Mouse (Mus musculus) bone marrow macrophage, adult 2 months (primary cell): ENCODE data around the gene Syngr4. TPM values are rescaled to one million over a fixed set of nuclear protein-coding genes. Genes with fewer than 3 reads are reported as not detected.
"Not testable (repeated sequence)": the region's sequence is repeated elsewhere in the genome, so short reads cannot be mapped to it uniquely, and the experiment has no call there.

Experiments used
- H3K27ac ChIP-seq: 2 replicates; pipeline ENCODE4 v1.5.1; 2012; ENCODE audit warnings: low read depth, low read length; ENCODE audit not compliant: insufficient read depth
- H3K4me1 ChIP-seq: 2 replicates; pipeline ENCODE4 v1.6.1; 2012; ENCODE audit warnings: low read length; ENCODE audit not compliant: control insufficient read depth, insufficient read depth
- H3K4me3 ChIP-seq: 2 replicates; pipeline ENCODE4 v1.5.1; 2012; ENCODE audit warnings: mild to moderate bottlenecking, low read length, moderate library complexity; ENCODE audit not compliant: insufficient read depth
- CTCF ChIP-seq: IDR thresholded peaks from 2 replicates; pipeline ENCODE4 v1.5.1; 2012; ENCODE audit warnings: low read depth, mild to moderate bottlenecking, low read length, moderate library complexity
- POLR2A ChIP-seq: IDR thresholded peaks from 2 replicates; pipeline ENCODE4 v1.6.1; 2012; ENCODE audit warnings: mild to moderate bottlenecking, low read depth, low read length, borderline replicate concordance
- polyA plus RNA-seq: library from polyadenylated mRNA; stranded (reverse); fragments of >200 nt; gene quantifications from 2 replicates; pipeline ENCODE4 v1.2.4, GENCODE M21; 2012; ENCODE audit not compliant: missing spikeins, insufficient read depth, insufficient read length

The Syngr4 gene
- polyA plus RNA-seq, result 1.1 TPM in 1 of 2 replicates, not detected in the other

DNA sequence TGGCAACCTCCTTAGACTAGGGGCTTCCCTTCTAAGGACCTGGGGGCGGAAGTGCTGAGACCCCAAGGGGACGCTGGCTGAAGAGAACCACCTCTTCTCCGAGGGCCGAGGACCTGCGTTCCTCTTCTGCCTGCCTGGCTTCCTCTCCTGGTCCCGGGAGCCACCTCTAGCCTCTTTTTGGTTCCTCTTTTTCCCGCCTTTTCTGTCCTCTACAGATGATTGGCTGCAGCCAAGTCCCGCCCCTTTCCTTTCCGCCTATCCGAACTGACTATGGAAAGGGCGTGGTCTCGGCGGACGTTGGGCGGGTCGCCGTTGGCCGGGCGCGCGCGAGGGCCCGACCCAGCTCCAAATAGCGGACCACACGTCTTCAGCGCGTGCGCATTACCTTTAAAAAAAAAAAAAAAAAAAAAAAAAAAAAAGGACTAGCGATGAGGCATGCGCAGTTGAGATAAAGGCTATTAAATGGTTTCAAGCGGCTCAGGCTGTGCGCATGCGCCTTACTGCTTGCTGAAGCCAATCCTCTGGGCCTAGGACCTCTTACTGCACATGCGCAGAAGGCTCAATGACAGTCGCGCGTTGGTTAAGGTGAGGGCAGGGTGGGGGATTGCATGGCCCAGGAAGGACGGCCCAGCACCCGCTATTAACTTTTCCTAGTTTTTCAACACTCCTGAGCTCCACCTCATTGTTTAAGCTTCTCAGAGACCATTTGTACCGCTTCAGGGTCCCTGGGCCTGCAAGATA is at the start of gene Syngr4, which contains the start of gene Tmem143:
TSS of gene Syngr4 (minus strand) at position 198 of the 741 bp plus-strand sequence.
TSS of gene Tmem143 (plus strand) at position 425 of the 741 bp plus-strand sequence.
- peaks cover 7% of the 10 kb centered on the region; the same call in 1 of the 2 replicates for H3K4me1 ChIP-seq
- peak; percentile 82; the same call in 1 of the 2 replicates for TF ChIP-seq POLR2A
- TF ChIP-seq CTCF, result no peak
- peak within 1 kb of the TSS; percentile 78 for H3K27ac ChIP-seq
- peak within 1 kb of the TSS; percentile 63 for H3K4me3 ChIP-seq

DNA sequence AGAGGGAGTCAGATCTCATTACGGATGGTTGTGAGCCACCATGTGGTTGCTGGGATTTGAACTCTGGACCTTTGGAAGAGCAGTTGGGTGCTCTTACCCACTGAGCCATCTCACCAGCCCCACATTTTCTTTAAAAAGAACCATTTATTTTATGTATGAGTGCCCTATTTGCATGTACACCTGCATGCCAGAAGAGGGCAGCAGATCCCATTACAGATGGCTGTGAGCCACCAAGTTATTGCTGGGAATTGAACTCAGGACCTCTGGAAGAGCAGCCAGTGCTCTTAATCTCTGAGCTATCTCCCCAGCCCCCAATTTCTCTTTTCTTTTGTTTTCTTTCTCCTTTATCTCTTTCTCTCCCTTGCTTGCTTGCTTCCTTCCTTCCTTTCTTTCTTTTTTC is 46.8 kb upstream of the Syngr4 start:
- not testable (repeated sequence) for H3K4me3 ChIP-seq, H3K4me1 ChIP-seq, H3K27ac ChIP-seq

DNA sequence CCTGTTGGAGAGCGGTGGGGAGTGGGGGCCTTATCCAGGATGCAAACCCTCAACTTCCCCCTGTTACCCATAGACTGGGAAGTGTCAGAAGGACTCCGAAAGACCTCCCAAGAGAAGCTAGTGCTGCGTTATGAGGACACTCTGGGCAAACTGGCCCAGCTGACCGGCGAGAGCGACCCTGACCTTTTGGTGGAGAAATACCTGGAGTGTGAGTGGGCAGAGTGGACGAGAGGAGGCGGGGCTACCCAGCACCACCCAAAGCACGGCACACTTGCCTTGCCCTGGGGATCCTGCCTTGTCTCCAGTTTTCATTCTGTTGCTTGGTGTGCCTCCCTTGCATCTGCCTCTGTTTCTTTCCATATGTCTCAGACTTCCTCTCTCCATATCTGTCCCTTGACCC is 45.5 kb upstream of the Syngr4 start:
- Histone ChIP-seq H3K4me1 (no peaks in the 10 kb centered on the region), H3K27ac (no peak overlapping the region), H3K4me3 (no peak overlapping the region)
- TF ChIP-seq POLR2A, result no peak
- TF ChIP-seq CTCF, result no peak

DNA sequence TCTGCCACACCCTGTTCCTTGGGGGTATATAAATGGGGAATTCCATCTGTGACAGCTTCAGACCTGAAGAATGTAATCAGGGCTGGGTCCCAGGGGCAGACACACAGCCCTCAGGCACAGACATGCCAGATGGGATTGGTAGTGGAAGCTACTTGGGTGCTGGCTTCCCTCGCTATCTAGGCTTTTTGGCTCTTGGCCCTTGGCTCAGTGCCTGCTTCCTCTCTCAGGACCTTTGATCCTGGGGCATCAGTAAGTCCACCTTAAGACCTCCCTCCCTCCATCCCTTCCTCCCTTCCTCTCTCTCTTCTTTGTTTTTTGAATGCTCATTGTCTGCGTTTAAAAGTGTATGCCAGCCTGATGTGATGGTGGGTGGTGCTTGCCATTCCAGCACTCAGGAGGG is 43.3 kb upstream of the Syngr4 start:
- Histone ChIP-seq H3K27ac (no peak overlapping the region), H3K4me1 (no peaks in the 10 kb centered on the region), H3K4me3 (no peak overlapping the region)
- no peak for TF ChIP-seq CTCF
- no peak for TF ChIP-seq POLR2A

DNA sequence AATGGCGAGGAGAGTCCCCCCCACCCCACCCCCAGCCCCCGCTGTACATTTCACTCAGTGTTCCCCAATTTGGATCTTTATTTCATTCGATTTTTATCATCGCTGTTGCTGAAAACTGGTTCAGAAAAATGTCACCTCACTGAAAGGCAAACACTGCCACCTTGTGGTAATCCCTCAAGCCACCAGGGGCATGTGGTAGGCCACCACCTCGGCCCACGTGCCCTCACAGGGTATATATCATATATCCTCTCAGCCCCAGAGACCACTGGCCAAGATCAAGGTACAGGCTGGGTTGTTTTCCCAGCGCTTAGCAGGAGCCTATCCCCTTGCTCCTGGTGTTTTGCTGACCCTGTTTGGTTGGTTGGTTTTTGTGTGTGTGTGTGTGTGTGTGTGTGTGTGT is 38.6 kb upstream of the Syngr4 start:
- TF ChIP-seq POLR2A (no peak), CTCF (peak; percentile 73)
- no peak overlapping the region for H3K27ac ChIP-seq
- H3K4me1 ChIP-seq, result no peaks in the 10 kb centered on the region
- no peak overlapping the region for H3K4me3 ChIP-seq

DNA sequence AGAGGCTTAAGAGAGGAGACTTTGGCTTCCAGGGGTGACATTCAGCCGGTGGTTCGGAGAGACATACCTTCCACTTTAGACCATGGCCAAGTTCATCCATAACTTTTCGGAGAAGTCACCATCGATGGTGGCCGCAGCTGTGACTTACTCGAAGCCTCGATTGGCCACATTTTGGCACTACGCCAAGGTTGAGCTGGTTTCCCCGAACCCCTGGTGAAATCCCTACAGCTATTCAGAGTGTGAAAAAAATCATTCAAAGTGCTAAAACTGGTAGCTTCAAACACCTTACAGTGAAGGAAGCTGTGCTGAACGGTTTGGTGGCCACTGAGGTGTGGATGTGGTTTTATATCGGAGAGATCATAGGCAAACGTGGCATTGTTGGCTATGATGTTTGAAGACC is 37.3 kb upstream of the Syngr4 start:
- not testable (repeated sequence) for H3K4me1 ChIP-seq, H3K4me3 ChIP-seq, H3K27ac ChIP-seq

DNA sequence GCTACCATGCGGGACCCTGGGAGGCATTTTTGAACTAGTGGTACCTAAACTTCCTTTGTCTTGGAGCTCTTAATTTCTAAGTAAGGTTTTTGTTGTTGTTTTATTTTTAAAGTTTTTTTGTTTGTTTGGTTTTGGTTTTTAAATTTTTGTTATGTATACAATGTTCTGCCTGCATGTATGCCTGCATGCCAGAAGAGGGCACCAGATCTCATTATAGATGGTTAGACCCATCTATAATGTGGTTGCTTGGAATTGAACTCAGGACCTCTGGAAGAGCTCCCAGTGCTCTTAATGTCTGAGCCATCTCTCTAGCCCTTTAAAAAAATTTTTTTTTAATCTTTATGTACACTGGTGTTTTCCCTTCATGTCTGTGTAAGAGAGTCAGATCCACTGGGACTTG is 33.2 kb upstream of the Syngr4 start:
- TF ChIP-seq CTCF, result no peak
- no peak for TF ChIP-seq POLR2A
- H3K4me1 ChIP-seq, result no peaks in the 10 kb centered on the region
- no peak overlapping the region for H3K27ac ChIP-seq
- H3K4me3 ChIP-seq, result no peak overlapping the region

DNA sequence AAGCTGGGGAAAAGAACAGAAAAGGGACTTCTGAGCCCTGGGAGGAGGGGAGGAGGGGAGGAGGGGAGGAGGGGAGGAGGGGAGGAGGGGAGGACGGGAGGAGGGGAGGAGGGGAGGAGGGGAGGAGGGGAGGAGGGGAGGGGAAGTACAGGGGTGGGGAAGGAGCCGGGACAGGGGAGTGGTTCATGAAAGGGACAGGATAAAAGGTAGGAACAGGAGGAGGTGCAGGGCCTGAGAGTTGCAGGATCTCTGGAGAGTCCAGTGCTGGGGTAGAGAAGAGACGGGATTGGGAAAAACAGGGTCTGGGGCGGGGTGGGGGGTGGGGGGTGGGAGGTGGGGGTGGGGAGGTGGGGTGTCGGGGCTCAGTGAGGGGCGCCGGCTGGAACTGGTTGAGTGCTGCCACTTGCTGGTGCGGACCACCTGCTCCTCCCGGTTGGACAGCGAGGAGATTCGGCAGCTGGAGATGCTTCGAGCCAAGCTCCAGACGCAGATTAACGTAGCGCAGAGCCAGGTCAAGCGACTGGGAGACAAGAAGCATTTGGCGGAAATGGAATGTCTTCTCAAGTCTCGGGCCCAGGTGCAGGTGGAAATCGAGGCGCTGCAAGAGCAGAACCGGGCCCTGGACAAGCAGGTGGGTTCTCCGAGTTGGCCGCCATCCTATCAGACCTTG is 32.2 kb upstream of the Syngr4 start:
- Histone ChIP-seq H3K27ac (no peak overlapping the region), H3K4me3 (no peak overlapping the region), H3K4me1 (no peaks in the 10 kb centered on the region)
- TF ChIP-seq CTCF, result no peak
- TF ChIP-seq POLR2A, result no peak

DNA sequence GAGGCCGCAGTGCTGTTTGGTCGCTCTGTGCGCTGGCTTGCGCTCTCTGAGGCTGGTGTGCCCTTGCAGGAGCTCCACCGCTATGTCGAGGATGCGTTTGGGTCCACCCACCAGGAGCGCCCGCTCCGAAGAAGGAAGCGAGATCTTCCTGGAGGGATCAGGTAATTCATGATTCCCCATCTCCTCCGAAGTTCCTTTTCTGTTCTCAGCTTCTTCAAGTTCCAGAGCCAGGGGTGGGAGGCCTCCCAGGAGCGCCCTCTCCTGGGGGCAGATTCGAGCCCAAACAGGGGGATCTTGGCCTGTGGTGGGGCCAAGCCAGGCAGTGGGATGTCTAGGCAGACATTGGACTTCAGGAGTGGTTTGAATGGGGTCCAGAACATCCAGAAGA is 27.9 kb upstream of the Syngr4 start:
- no peak overlapping the region for H3K27ac ChIP-seq
- peaks cover 13% of the 10 kb centered on the region for H3K4me1 ChIP-seq

DNA sequence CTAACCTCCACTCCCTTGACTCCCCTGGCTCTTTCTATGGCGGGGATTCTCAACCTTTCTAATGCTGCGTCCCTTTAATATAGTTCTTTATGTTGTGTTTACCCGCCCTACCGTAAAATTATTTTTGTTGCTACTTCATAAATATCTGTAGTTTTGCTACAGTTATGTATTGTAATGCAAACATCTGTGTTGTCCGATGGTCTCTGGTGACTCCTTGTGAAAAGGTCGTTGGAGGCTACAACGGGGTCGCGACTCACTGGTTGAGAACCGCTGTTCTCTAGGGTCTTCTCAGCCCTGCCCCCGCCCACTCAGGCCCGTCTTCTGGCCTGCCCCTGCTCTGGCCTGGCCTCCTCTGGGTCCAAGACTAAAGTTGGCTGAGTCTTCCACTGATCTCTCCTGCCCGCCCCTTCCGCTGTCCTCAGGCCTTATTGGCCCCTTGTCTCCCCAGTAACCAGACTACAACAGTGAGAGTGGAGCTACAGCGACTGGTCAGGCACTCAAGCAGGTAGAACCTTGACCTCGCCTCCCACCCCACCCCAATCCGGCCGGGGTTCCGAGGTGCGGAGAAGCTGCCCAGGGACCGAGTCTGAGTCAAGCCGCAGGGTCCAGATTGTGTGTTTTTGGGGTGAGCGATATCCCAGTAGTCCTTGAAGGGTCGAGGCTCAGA is 27.4 kb upstream of the Syngr4 start, which contains the start of gene Ccdc114:
TSS of gene Ccdc114 (plus strand) at position 311 of the 667 bp plus-strand sequence.
- TF ChIP-seq CTCF (no peak), POLR2A (no peak)
- Histone ChIP-seq H3K4me1 (peaks cover 15% of the 10 kb centered on the region), H3K27ac (peak within 1 kb of the TSS; percentile 97), H3K4me3 (peak within 1 kb of the TSS; percentile 67)

More for the DNA sequence above, 27.9 kb upstream of the Syngr4 start:
- no peak for TF ChIP-seq CTCF
- TF ChIP-seq POLR2A, result no peak
- peak overlapping the region; percentile 47 for H3K4me3 ChIP-seq
